Mouse (Mus musculus): Measurements from ENCODE around the gene Baiap2l1. TPM values are rescaled to one million over a fixed set of nuclear protein-coding genes. Genes with fewer than 3 reads are reported as not detected.

Baiap2l1 gene
- polyA plus RNA-seq, 1 experiment from 2014 or later, result 2.9 TPM

DNA sequence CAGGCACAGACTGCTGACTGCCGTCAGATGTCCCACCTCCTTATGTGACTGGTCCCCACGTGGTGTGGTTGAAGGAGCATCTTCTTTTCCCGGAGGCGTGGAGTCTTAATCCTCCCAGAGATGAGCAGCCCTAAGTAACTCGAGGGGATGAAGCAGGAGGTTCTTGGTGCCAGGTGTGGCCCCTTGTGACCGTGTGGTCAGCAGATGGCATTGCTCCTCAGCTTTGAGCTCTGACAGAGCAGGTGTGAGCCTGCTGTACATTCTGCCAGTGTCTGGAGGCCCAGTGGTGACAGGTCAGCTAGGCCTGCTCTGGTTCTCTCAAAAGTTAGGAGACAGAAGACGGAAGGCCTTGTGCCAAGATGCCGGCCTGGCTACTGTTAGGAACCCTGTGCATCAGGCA is 97.4 kb downstream of the Baiap2l1 start:
- H3K9me3 ChIP-seq, result no peaks in the 10 kb centered on the region
- H3K36me3 ChIP-seq (replicated peaks), result peaks cover 47% of the 10 kb centered on the region
- H3K27ac ChIP-seq, result no peak overlapping the region
- H3K27me3 ChIP-seq, result no peaks in the 10 kb centered on the region
- H3K4me3 ChIP-seq (replicated peaks), result no peak overlapping the region
- no peak for ATAC-seq (ENCODE audit: low FRiP score)
- peaks cover 53% of the 10 kb centered on the region for H3K4me1 ChIP-seq
- H3K9ac ChIP-seq, result no peak overlapping the region
- no peak overlapping the region for H3K4me2 ChIP-seq
- WGBS, result 79% methylated on average over 8 of the region's 8 CpGs

DNA sequence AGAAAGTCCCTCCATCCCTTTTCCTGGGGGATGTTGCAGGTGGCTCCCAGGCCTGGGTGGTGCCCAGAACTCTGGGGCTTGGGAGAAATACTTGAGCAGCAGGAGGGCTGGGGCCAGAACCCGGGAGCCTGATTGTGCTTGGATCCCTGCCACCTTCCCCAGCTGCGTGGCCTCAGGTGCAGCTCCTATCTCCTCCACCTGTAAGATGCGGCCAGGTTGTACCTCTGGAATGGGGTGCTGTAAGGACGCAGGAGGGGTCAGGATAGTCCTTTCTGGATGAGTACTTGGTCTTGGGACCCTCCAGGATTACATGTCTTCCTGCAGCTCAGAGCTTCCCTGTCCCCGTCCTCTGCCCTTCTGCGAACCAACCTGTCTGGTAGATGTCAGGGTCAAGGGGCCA is 98.7 kb downstream of the Baiap2l1 start:
- H3K27ac ChIP-seq, result no peak overlapping the region
- peak overlapping the region; percentile 46; the same call in 1 of the 2 replicates for H3K9ac ChIP-seq
- no peak overlapping the region for H3K4me3 ChIP-seq (replicated peaks)
- H3K4me2 ChIP-seq, result 0 out of 2 replicates have a peak overlapping the region, but pooled peaks have one; percentile 15
- peaks cover 36% of the 10 kb centered on the region for H3K36me3 ChIP-seq (replicated peaks)
- H3K4me1 ChIP-seq, result peaks cover 58% of the 10 kb centered on the region
- WGBS, result 69% methylated on average over 6 of the region's 6 CpGs
- ATAC-seq (ENCODE audit: low FRiP score), result no peak
- H3K9me3 ChIP-seq, result no peaks in the 10 kb centered on the region
- no peaks in the 10 kb centered on the region for H3K27me3 ChIP-seq

DNA sequence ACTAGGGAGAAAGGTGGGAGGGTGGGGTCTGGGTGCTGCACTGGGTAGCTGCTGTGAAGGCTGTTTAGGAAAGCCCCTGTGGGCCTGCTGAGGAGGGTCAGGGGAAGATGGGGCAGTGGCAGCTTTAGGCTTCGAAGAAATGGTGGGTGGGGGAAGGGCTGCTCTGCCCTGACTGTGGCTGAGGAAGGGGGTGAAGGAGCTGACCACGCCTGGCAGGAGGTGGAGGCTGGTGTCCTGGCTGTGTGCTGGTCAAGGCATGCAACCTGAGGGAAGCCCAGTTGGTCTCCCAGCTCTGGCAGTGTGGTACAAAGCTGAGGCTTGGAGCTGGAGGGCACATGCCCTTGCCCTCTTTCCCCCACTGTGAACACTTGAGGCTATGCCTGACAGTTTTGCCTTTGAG is 99.2 kb downstream of the Baiap2l1 start:
- no peak overlapping the region for H3K27ac ChIP-seq

GRCm38 (mm10) chr5:144258131-144258611 is 99.7 kb downstream of the Baiap2l1 start:
- Histone ChIP-seq H3K27me3 (no peaks in the 10 kb centered on the region), H3K9ac (peak overlapping the region; percentile 46), H3K9me3 (no peaks in the 10 kb centered on the region), H3K4me1 (peaks cover 58% of the 10 kb centered on the region), H3K36me3 (replicated peaks) (peaks cover 32% of the 10 kb centered on the region), H3K4me3 (replicated peaks) (peak overlapping the region; percentile 98), H3K4me2 (peak overlapping the region; percentile 85), H3K27ac (no peak overlapping the region)
- ATAC-seq (ENCODE audit: low FRiP score), result no peak
- whole genome bisulfite sequencing, result 35% methylated on average over 14 of the region's 14 CpGs

More for the DNA sequence above, 99.2 kb downstream of the Baiap2l1 start:
- Histone ChIP-seq H3K36me3 (replicated peaks) (peaks cover 36% of the 10 kb centered on the region), H3K27me3 (no peaks in the 10 kb centered on the region), H3K4me3 (replicated peaks) (peak overlapping the region; percentile 98), H3K4me1 (peaks cover 58% of the 10 kb centered on the region), H3K4me2 (peak overlapping the region; percentile 85), H3K9ac (peak overlapping the region; percentile 46), H3K9me3 (no peaks in the 10 kb centered on the region)
- no peak for ATAC-seq (ENCODE audit: low FRiP score)
- 22% methylated on average over 2 of the region's 2 CpGs for WGBS

GRCm38 (mm10) chr5:144257451-144258110 is 100.3 kb downstream of the Baiap2l1 start:
- H3K27ac ChIP-seq, result no peak overlapping the region
- peak overlapping the region; percentile 98 for H3K4me3 ChIP-seq (replicated peaks)
- H3K4me1 ChIP-seq, result peaks cover 58% of the 10 kb centered on the region
- WGBS, result 72% methylated on average over 3 of the region's 3 CpGs
- H3K9me3 ChIP-seq, result no peaks in the 10 kb centered on the region
- peaks cover 27% of the 10 kb centered on the region for H3K36me3 ChIP-seq (replicated peaks)
- H3K9ac ChIP-seq, result peak overlapping the region; percentile 99
- peak overlapping the region; percentile 85 for H3K4me2 ChIP-seq
- H3K27me3 ChIP-seq, result no peaks in the 10 kb centered on the region
- no peak for ATAC-seq (ENCODE audit: low FRiP score)

DNA sequence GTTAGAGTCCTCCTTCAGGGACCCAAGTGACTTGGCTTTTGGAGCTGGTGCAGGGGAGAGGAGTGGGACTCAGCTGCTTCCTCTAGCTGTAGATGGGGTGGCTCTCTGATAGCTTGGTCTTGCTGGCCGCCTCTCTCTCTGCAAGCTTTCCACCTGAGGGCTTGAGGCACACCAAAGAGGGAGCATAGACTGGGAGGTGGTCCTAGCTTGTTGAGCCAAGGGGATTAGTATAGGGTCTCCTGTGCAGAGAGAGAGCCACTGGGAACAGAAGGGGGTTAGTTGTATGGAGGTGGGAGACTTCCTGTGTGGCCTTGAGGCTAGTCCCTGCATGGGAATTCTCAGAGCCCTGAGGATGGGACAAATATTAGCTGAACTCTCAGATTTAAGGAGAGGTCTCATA is 101.0 kb downstream of the Baiap2l1 start:
- H3K4me1 ChIP-seq, result peaks cover 58% of the 10 kb centered on the region

GRCm38 (mm10) chr5:144256541-144256870 is 101.4 kb downstream of the Baiap2l1 start:
- H3K36me3 ChIP-seq (replicated peaks), result peaks cover 21% of the 10 kb centered on the region
- WGBS, result 11% methylated on average over 7 of the region's 7 CpGs
- H3K4me3 ChIP-seq (replicated peaks), result peak overlapping the region; percentile 98
- peak overlapping the region; percentile 85 for H3K4me2 ChIP-seq
- no peaks in the 10 kb centered on the region for H3K9me3 ChIP-seq
- peak overlapping the region; percentile 88 for H3K27ac ChIP-seq
- H3K27me3 ChIP-seq, result no peaks in the 10 kb centered on the region
- peak overlapping the region; percentile 99 for H3K9ac ChIP-seq
- no peak for ATAC-seq (ENCODE audit: low FRiP score)
- peaks cover 56% of the 10 kb centered on the region for H3K4me1 ChIP-seq

More for the DNA sequence above, 101.0 kb downstream of the Baiap2l1 start:
- Histone ChIP-seq H3K9me3 (no peaks in the 10 kb centered on the region), H3K27me3 (no peaks in the 10 kb centered on the region), H3K4me2 (peak overlapping the region; percentile 85), H3K27ac (peak overlapping the region; percentile 88), H3K36me3 (replicated peaks) (peaks cover 23% of the 10 kb centered on the region), H3K4me3 (replicated peaks) (peak overlapping the region; percentile 98), H3K9ac (peak overlapping the region; percentile 99)
- 29% methylated on average over 1 of the region's 1 CpGs for WGBS
- no peak for ATAC-seq (ENCODE audit: low FRiP score)

GRCm38 (mm10) chr5:144255632-144256540 is 102.0 kb downstream of the Baiap2l1 start:
- Histone ChIP-seq H3K9me3 (no peaks in the 10 kb centered on the region), H3K27me3 (no peaks in the 10 kb centered on the region), H3K4me2 (peak overlapping the region; percentile 85), H3K9ac (peak overlapping the region; percentile 99), H3K4me3 (replicated peaks) (peak overlapping the region; percentile 98), H3K36me3 (replicated peaks) (peaks cover 16% of the 10 kb centered on the region), H3K27ac (peak overlapping the region; percentile 88), H3K4me1 (peaks cover 52% of the 10 kb centered on the region)
- under 1% methylated on average over 33 of the region's 40 CpGs for WGBS
- peak; percentile 66 for ATAC-seq (ENCODE audit: low FRiP score)

DNA sequence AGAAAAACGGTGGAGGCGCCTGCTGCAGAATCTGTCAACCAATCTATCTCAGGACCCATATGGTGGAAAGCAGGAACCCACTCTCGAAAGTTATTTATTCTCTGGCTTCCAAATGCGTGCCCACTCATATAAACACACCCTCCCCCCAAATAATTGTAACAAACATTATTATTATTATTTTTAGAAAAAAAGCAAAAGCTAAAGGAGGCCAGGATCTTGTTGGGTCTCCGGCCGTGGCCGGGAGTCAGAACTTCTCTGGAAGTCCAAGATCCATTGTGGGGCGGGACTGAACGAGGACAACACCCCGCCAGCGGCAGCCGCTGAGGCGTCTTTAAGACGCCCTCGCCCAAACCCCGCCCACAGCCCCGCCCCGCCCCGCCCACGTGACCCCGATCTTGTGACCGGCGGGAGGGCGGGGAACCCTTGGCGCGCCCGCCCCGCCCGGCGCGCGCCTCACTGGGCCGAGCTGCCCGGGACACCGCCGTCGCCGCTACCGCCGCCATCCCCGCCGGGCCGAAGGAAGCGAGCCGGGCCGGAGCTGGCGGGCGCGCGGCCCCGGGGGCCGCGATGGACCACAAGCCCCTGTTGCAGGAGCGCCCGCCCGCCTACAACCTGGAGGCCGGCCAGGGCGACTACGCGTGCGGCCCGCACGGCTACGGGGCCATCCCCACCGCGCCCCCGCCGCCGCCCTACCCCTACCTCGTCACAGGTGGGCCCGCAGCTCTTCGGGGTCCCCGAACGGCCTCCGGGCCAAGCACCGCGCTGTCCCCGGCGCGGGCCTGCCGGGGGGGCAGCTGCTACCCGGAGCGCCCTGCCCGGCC is 102.9 kb downstream of the Baiap2l1 start:
- H3K4me2 ChIP-seq, result peak overlapping the region; percentile 85
- no peaks in the 10 kb centered on the region for H3K27me3 ChIP-seq
- peak overlapping the region; percentile 88 for H3K27ac ChIP-seq
- H3K4me1 ChIP-seq, result peaks cover 44% of the 10 kb centered on the region
- peak overlapping the region; percentile 99 for H3K9ac ChIP-seq
- WGBS, result under 1% methylated on average over 61 of the region's 84 CpGs
- H3K4me3 ChIP-seq (replicated peaks), result peak overlapping the region; percentile 98
- H3K9me3 ChIP-seq, result no peaks in the 10 kb centered on the region
- peaks cover 9% of the 10 kb centered on the region for H3K36me3 ChIP-seq (replicated peaks)
- peak; percentile 81 for ATAC-seq (ENCODE audit: low FRiP score)

GRCm38 (mm10) chr5:144254122-144254810 is 103.6 kb downstream of the Baiap2l1 start:
- Histone ChIP-seq H3K4me1 (peaks cover 36% of the 10 kb centered on the region), H3K9me3 (no peaks in the 10 kb centered on the region), H3K36me3 (replicated peaks) (peaks cover 9% of the 10 kb centered on the region; the same call in 1 of the 2 replicates), H3K27ac (no peak overlapping the region), H3K27me3 (no peaks in the 10 kb centered on the region), H3K4me3 (replicated peaks) (peak overlapping the region; percentile 98), H3K9ac (no peak overlapping the region), H3K4me2 (peak overlapping the region; percentile 85)
- peak; percentile 7; the same call in 1 of the 2 replicates for ATAC-seq (ENCODE audit: low FRiP score)
- WGBS, result 57% methylated on average over 16 of the region's 16 CpGs

DNA sequence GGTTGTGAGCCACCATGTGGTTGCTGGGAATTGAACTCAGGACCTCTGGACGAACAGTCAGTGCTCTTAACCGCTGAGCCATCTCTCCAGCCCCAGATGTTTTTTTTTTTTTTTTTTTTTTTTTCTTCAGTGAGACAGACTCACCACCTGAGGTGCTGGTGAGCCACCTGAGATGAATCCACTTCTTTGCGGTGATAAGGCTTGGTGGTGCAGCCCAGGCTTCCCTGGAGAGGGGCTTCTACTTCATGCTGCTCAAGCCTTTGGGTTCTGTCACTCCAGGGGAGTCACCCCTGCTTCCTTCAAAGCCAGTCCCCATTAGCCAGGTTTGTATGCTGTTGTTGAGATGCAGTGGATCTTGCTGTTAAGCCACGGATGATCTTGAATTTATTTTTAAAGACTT is 104.7 kb downstream of the Baiap2l1 start:
- WGBS, result 73% methylated on average over 4 of the region's 4 CpGs
- ATAC-seq (ENCODE audit: low FRiP score), result no peak
- H3K27me3 ChIP-seq, result no peaks in the 10 kb centered on the region
- H3K9ac ChIP-seq, result no peak overlapping the region
- H3K4me2 ChIP-seq, result no peak overlapping the region
- H3K4me1 ChIP-seq, result peaks cover 26% of the 10 kb centered on the region
- no peaks in the 10 kb centered on the region for H3K9me3 ChIP-seq
- no peak overlapping the region for H3K4me3 ChIP-seq (replicated peaks)
- peaks cover 1% of the 10 kb centered on the region; the same call in 1 of the 2 replicates for H3K36me3 ChIP-seq (replicated peaks)
- no peak overlapping the region for H3K27ac ChIP-seq
